Mouse (Mus musculus) left cerebral cortex, postnatal 4 days (tissue): ENCODE measurements at regions not wholly inside any gene's neighbourhood (a gene's known extent, or its start where the extent isn't known, plus 50 kb on each side); places are given as distances from the start of the nearest gene placed in this dataset.

ENCODE experiments used
- DNase-seq: peaks from one replicate; pipeline ENCODE4 v3.0.0-alpha.2; 2022
- intact Hi-C: fragments of 180-260 bp; cut with DNase I; formaldehyde crosslinking; loops from one replicate; pipeline ENCODE4 v1.15.1; 2025

DNA sequence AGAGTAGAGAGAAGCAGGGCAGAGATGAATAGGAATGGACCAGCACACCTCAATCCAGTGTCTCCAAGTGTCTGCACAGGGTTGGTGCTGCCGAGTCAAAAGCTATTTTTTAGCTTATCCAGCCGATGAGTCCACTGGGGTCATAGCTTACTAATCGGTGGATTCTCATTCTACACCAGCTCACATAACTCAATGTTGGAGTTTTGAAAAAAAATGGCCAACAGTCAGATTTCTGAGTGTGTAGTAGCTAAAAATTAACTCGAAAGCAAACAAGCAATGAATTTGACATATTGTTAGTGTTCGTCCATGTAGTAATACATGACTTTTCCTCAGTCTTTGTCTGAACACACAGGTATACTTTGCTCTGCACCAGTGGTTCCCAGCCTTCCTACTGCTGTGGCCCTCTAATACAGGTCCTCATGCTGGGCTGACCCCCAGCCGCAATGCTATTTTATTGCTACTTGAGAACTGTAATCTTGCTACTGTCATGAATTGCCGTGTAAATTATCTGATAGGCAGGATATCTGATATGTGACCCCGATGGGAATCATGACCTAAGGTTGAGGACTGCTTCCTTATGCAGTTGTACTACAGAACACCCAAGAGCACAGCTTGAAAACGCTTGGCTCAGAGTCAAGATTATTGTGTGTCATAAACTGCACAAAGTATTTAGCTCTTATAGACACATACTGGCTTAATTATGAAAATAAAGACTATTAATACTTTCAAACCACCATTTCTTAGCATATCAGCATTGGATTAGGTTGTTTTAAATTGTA lies 621.1 kb upstream of the Sall1 start:
- intact Hi-C loops: no loop called here
- DNase-seq: no peak

GRCm38 (mm10) chr8:89663859-89664258 lies 619.9 kb upstream of the Sall1 start:
- intact Hi-C loops: no loop called here
- DNase-seq: peak; percentile 3

- DNase-seq: no peak
- intact Hi-C loops: no loop called here
Measured at GRCm38 (mm10) chr8:89658998-89659944, 615.3 kb upstream of the Sall1 start.

- intact Hi-C loops: no loop called here
- no peak for DNase-seq
Measured at GRCm38 (mm10) chr8:89655369-89655768, 611.4 kb upstream of the Sall1 start.

DNA sequence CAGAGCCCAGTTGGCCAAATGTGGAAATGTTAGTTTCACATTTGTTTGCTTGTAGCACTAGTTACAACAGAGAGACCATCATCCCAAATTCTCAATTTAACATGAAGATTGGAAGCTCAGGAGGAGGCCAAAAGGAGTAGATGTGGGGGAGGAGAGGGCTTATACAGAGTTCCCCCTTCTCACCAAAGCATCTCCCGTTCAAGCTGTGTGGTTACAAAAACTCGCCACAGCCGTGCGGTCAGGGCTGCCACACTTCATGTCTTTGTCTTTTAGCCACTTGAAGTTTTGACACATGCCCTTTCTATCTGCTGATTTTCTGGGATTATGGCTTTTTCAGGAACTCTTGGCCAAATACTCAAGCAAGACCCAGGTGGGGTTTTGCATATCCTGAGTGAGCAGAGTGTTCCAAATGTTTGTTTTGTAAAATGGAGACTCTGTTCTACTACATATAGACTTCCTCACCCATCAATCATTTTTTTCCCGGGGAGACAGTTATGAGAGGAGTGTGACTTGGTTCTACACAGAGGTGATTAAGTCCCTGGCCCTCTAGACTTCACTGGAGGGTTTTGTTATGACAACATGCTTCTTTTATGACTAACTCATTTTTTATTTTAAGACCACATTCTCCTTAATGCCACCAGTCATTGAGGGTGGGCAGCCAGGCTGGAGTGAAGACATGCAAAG lies 605.4 kb upstream of the Sall1 start:
- intact Hi-C loops: no loop called here
- DNase-seq: no peak

DNA sequence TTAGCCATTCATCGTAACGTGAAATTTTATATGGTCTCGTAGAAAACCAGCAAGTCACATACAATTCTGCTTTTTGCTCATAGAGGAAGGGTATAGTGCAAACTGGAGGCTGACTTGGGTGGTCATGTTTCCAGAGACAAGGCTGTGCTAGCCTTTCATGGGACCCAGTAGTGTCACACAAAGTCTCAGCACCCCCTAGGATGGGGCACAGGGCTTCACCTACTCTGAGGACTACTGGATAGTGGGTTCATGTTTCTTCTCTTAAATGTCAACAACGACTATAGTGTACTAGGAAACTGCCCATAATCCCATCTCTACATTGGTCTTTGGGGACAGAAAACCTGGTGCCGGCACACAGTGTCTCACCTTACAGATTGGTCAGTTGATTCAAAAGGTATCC lies 603.0 kb upstream of the Sall1 start:
- intact Hi-C loops: no loop called here
- DNase-seq: no peak

GRCm38 (mm10) chr8:89641339-89641738 lies 597.4 kb upstream of the Sall1 start:
- no peak for DNase-seq
- intact Hi-C loops: no loop called here

DNA sequence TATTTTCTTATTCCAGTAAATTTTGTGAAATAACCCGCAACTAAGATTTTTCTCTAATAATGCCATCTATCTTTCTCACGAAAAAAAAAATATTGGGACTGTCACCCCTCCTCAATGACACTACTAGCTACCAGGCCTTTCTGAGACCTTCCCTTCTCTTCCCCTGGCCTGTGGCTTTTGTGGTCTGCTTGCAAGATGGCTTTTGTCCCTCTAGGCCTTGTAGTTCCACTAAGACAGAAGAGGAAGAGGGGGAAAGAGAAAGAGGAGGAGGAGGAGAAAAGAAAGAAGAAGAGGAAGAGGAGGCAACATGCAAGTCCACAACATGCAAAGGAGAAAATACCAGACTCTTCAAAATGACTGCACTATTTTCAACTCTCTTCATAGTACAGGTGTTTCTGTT lies 590.9 kb upstream of the Sall1 start:
- DNase-seq: no peak
- intact Hi-C loops: no loop called here

DNA sequence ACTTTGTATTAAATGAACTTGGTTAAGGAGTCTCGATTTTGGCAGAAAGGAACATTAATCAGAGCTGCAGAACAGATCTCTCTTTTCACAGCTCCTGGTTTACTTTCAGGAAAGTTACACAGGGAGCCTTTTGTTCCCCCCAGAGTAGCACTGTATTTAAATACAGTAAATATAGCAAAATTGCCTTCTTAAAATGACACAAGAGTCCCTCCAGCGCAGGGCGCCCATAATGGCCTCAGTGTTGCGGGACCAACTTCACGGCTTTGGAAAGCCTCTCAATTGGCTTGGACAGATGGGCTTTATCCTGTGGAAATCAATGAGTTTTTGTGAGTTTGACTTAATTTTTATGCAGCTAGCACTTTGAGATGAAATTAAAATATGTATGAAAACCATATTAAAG lies 588.3 kb upstream of the Sall1 start:
- no peak for DNase-seq

GRCm38 (mm10) chr8:89630540-89630939 lies 586.6 kb upstream of the Sall1 start:
- intact Hi-C loops: no loop called here

More for the DNA sequence above, 588.3 kb upstream of the Sall1 start:
- intact Hi-C loops: no loop called here

GRCm38 (mm10) chr8:89618089-89618488 lies 574.1 kb upstream of the Sall1 start:
- intact Hi-C loops: no loop called here
- DNase-seq: no peak

More at GRCm38 (mm10) chr8:89630540-89630939, 586.6 kb upstream of the Sall1 start:
- DNase-seq: no peak

- intact Hi-C loops: no loop called here
- DNase-seq: no peak
Measured at GRCm38 (mm10) chr8:89615863-89616558, 572.0 kb upstream of the Sall1 start.

- no peak for DNase-seq
- intact Hi-C loops: no loop called here
Measured at GRCm38 (mm10) chr8:89609074-89609473, 565.1 kb upstream of the Sall1 start.

DNA sequence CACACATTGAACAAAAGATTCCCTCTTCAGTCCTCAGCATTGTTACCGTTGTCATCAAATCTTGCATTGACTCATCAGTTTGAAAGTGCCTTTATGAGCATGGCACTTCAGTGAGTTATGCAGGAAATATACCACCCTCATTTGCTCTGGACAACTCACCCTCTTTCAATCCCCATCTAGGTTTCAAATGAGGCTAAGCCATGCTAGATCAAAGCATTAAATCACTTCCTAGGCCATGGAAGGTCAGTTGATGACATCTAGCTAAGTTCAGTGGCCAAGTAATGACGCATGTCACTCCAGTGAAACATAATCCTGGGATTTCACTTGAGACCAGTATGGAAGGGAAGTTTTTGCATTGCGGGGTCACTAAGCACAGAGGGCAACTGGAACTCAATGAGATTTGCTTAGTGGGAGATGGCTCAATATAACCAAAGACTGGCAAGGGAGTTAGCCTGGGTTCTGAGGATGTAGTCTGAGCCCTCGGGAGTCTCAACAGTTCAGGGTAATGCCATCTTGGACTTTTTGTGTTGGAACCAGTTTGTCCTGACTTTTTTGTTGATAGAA lies 562.0 kb upstream of the Sall1 start:
- DNase-seq: no peak
- intact Hi-C loops: no loop called here

GRCm38 (mm10) chr8:89604461-89604860 lies 560.5 kb upstream of the Sall1 start:
- intact Hi-C loops: no loop called here
- DNase-seq: no peak

DNA sequence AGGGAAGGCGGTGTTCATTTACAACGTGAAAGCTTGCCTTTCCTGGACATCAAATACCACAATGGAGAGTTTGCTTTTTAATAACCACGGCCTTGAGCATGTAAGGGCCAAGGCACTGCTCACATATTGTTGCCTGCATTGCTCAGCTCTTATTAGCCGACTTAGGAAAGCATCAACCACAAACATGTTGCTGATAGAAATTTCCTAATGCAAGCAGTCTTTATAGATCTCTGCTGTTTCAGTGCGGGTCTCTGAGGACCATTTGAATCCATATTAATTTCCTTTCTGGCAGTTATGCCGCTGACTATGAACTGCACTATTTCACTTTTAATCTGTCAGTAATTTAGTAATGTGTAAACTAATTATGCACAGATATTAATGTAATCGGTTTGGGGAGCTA lies 552.4 kb upstream of the Sall1 start:
- no peak for DNase-seq
- intact Hi-C loops: no loop called here

DNA sequence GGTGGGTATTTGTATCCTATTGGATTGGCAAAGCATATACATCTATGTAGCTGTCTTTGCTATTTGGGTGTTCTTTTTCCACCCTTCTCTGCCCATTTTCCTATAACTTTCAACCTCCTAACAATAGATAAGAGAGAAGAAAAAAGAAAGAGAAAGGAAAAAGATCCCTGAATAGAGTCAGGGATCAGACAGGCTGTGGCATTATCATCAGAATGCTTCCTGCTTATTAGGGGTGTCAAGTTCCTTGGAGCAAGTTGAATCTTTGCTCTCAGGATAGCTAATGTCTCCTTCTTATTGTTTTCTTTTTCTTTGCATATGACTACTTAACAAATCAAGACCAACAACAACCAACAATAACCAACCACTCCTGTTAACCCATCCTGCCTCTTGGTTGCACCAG lies 539.1 kb upstream of the Sall1 start:
- DNase-seq: no peak
- intact Hi-C loops: no loop called here

DNA sequence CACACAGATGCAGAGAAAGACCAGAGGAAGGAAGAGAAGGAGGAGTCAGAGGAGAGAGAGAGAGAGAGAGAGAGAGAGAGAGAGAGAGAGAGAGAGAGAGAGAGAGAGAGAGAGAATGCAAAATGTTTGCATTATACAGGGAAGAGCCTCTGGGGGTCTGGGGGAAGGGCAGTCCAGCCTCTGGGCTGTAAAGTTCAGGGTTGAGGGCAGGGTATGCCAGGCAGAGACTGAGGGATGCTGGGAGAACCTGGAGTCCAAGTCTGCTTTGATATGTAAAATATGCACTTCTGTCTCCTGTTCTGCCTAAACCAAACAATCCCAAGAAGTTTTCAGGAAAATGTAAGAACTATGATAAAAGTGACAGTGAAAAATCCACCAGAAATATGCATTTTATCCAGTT lies 538.6 kb upstream of the Sall1 start:
- intact Hi-C loops: no loop called here
- DNase-seq: no peak

- peak; percentile 90 for DNase-seq
- intact Hi-C loops: loop anchor here (10.0 kb wide), 1 partner anchor 777 kb away; no protein-coding TSS in a partner anchor
Measured at GRCm38 (mm10) chr8:89571816-89572215, 527.9 kb upstream of the Sall1 start.

- no peak for DNase-seq
- intact Hi-C loops: loop anchor here (10.0 kb wide), 1 partner anchor 776 kb away; no protein-coding TSS in a partner anchor
Measured at GRCm38 (mm10) chr8:89570639-89571325, 526.8 kb upstream of the Sall1 start.
